Comparison of ENCODE assay signal across 9 mouse cellular contexts in the genomic region with DNA sequence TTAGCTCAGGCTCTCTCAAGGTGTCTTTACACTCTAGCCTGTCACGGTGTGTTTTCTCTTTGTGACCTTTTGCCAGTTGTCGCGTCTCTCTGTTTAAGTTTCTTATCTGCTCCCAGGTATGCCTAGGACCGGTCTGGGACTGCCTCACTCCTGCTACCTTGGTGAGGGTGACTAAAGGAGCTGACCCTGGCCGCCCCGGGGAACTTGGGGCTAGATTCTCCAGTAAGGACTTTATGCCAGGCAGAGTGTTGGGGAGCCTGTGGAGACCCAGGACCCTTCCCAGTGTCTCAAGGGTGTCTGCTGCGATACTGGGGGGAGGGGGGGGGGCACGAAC. TPM values are rescaled to one million over a fixed set of nuclear protein-coding genes. Genes with fewer than 3 reads are reported as not detected.
DNase-seq lines count a peak whose midpoint lies in the region; ATAC-seq and TF ChIP-seq lines count a peak whose summit lies in the region.
"Had no signal": no experiment of that assay in that cellular context is flagged by ENCODE, and none has a peak within 500 bp of the region (broad histone marks: within the 10 kb centered on the region; RNA-seq: fewer than 3 reads in every experiment).

No protein-coding gene starts in this region.

- peak overlapping the region; percentile 84 for H3K4me2 ChIP-seq in heart, embryonic 14.5 days (ENCODE audit: low read length)
- peak overlapping the region; percentile 90 for H3K4me2 ChIP-seq in hindbrain, embryonic 12.5 days (replicated peaks)

- no peak for TF ChIP-seq EP300 in MEL (IDR thresholded peaks at IDR 0.05; ENCODE audit: low read depth in 1 of 2, low read length in 2 of 2)

- peaks cover 20% of the 10 kb centered on the region for H3K79me2 ChIP-seq in MEL (ENCODE audit: control insufficient read depth, insufficient read depth, low read length, poor library complexity)

- peak overlapping the region; percentile 89 for H3K9ac ChIP-seq in heart, embryonic 14.5 days (ENCODE audit: low read length)
- H3K9ac ChIP-seq in MEL (ENCODE audit: control insufficient read depth, low read depth, low read length, poor library complexity, severe bottlenecking), result peak overlapping the region; percentile 87
- H3K9ac ChIP-seq in hindbrain, embryonic 12.5 days, result peak overlapping the region; percentile 88

- H3K4me1 ChIP-seq in heart, embryonic 14.5 days (ENCODE audit: control insufficient read depth in 2 of 2, insufficient read depth in 2 of 2, low read length in 2 of 2), result peaks cover 9 to 33% of the 10 kb centered on the region in 2 experiments
- H3K4me1 ChIP-seq in MEL (ENCODE audit: control insufficient read depth in 1 of 2, insufficient read depth in 2 of 2, low read length in 2 of 2), result peaks cover 9 to 26% of the 10 kb centered on the region in 2 experiments
- peaks cover 26% of the 10 kb centered on the region for H3K4me1 ChIP-seq in hindbrain, embryonic 12.5 days
- H3K4me1 ChIP-seq in midbrain, embryonic 10.5 days, result peaks cover 32% of the 10 kb centered on the region

- H3K27me3 ChIP-seq in heart, embryonic 14.5 days (ENCODE audit: control insufficient read depth, insufficient read depth, low read length), result no peaks in the 10 kb centered on the region
- no peaks in the 10 kb centered on the region for H3K27me3 ChIP-seq in MEL (ENCODE audit: control insufficient read depth in 1 of 2, insufficient read depth in 2 of 2, low read length in 2 of 2)
- H3K27me3 ChIP-seq in hindbrain, embryonic 12.5 days, result no peaks in the 10 kb centered on the region
- no peaks in the 10 kb centered on the region for H3K27me3 ChIP-seq in midbrain, embryonic 10.5 days (ENCODE audit: low read depth, poor library complexity, severe bottlenecking)
- H3K27me3 ChIP-seq: Patski had no signal

- no peak for ATAC-seq in heart, embryonic 14.5 days (ENCODE audit: insufficient number of reproducible peaks, insufficient read depth, low FRiP score, low read depth)
- 0 out of 2 replicates have a peak, but pooled peaks have one; percentile 18 for ATAC-seq in hindbrain, embryonic 12.5 days (ENCODE audit: low FRiP score)

- TF ChIP-seq POLR2A in MEL (IDR thresholded peaks at IDR 0.05; ENCODE audit: control insufficient read depth in 1 of 2, insufficient read depth in 1 of 2, low read depth in 1 of 2, low read length in 2 of 2, poor library complexity in 1 of 2), result no peak

- no peak for DNase-seq in heart, adult 8-10 months (ENCODE audit: low spot score)
- no peak for DNase-seq in MEL (ENCODE audit: low read depth, low spot score)
- no peak for DNase-seq in midbrain, embryonic 10.5 days (ENCODE audit: low spot score)
- DNase-seq in urinary bladder, postnatal 36 days (ENCODE audit: low spot score in 2 of 2), result no peak
- DNase-seq in gastrocnemius, postnatal 25 days, result no peak
- no peak for DNase-seq in kidney, postnatal 4 days

- H3K27ac ChIP-seq in heart, embryonic 14.5 days (replicated peaks in 1 of 2; ENCODE audit: control insufficient read depth in 1 of 2, insufficient read depth in 1 of 2, low read depth in 2 of 2, low read length in 2 of 2), result peak overlapping the region; percentile 92 to 95; a peak in 3 of 4 replicates
- peak overlapping the region; percentile 76 for H3K27ac ChIP-seq in MEL (ENCODE audit: control insufficient read depth, low read depth, low read length)
- H3K27ac ChIP-seq in hindbrain, embryonic 12.5 days, result peak overlapping the region; percentile 92; the same call in 1 of the 2 replicates
- H3K27ac ChIP-seq in midbrain, embryonic 10.5 days (replicated peaks), result peak overlapping the region; percentile 90

- H3K9me3 ChIP-seq in heart, embryonic 14.5 days (ENCODE audit: control insufficient read depth, low read length), result no peaks in the 10 kb centered on the region
- no peaks in the 10 kb centered on the region for H3K9me3 ChIP-seq in MEL (replicated peaks; ENCODE audit: insufficient read depth, low read length)
- H3K9me3 ChIP-seq in hindbrain, embryonic 12.5 days (replicated peaks), result no peaks in the 10 kb centered on the region
- H3K9me3 ChIP-seq in midbrain, embryonic 10.5 days (replicated peaks), result no peaks in the 10 kb centered on the region

- H3K4me3 ChIP-seq in heart, embryonic 14.5 days (ENCODE audit: control insufficient read depth in 1 of 2, insufficient read depth in 1 of 2, low read depth in 1 of 2, low read length in 2 of 2), result peak overlapping the region; percentile 79 to 80
- H3K4me3 ChIP-seq in MEL (ENCODE audit: control insufficient read depth in 1 of 2, insufficient read depth in 1 of 2, low read depth in 2 of 2, low read length in 2 of 2), result peak overlapping the region; percentile 84 to 91
- H3K4me3 ChIP-seq in hindbrain, embryonic 12.5 days, result peak overlapping the region; percentile 90
- H3K4me3 ChIP-seq in midbrain, embryonic 10.5 days, result peak overlapping the region; percentile 89

- 6% methylated on average over 8 of the region's 8 CpGs for WGBS in heart, embryonic 14.5 days
- WGBS in hindbrain, embryonic 12.5 days, result 7% methylated on average over 8 of the region's 8 CpGs
- 12% methylated on average over 8 of the region's 8 CpGs for WGBS in midbrain, embryonic 10.5 days

- no peak for TF ChIP-seq CTCF in MEL (IDR thresholded peaks at IDR 0.05 in 2 of 3, conservative IDR thresholded peaks at IDR 0.05 in 1 of 3; ENCODE audit: control insufficient read depth in 1 of 3, insufficient read depth in 1 of 3, low read depth in 2 of 3, low read length in 3 of 3, poor library complexity in 1 of 3, severe bottlenecking in 1 of 3)

- peaks cover 15% of the 10 kb centered on the region; the same call in 1 of the 2 replicates for H3K36me3 ChIP-seq in heart, embryonic 14.5 days (ENCODE audit: control insufficient read depth, insufficient read depth, low read length)
- peaks cover 0 to 22% of the 10 kb centered on the region in 2 experiments; a peak in 2 of 4 replicates for H3K36me3 ChIP-seq in MEL (ENCODE audit: control insufficient read depth in 1 of 2, insufficient read depth in 2 of 2, low read length in 2 of 2)
- H3K36me3 ChIP-seq in hindbrain, embryonic 12.5 days, result no peaks in the 10 kb centered on the region
- peaks cover 13% of the 10 kb centered on the region for H3K36me3 ChIP-seq in midbrain, embryonic 10.5 days

- no peak for TF ChIP-seq RAD21 in MEL (IDR thresholded peaks at IDR 0.05; ENCODE audit: low read depth, low read length)

TF ChIP-seq in MEL, 35 proteins besides CTCF, POLR2A, EP300 and RAD21 (continues in another document):
- no peak for TF ChIP-seq MYB (IDR thresholded peaks at IDR 0.05; ENCODE audit: low read depth, low read length)

RNA-seq across cellular contexts. Expression of a gene that starts 0.7 kb away (rescaled TPM):
- polyA plus RNA-seq in heart, embryonic 14.5 days (2014; fragmentation: Nextera tagmentation; extraction: Ambion mirVana), result 128 and 133 TPM in 2 replicates
- total RNA-seq in heart, adult 8-10 months (2022), result 100 to 1,000 TPM; 132 to 142 (median 134) TPM
- total RNA-seq in MEL (2012; rRNA removed), result 41.1 and 50.4 TPM in 2 replicates
- polyA plus RNA-seq in MEL (2012; ENCODE audit: insufficient read depth in 1 of 2, insufficient read length in 2 of 2, low read depth in 1 of 2, low replicate concordance in 2 of 2, missing spikeins in 1 of 2), result 10 to 100 TPM in 1 of 2 experiments, not detected in 1; 53.1 TPM
- polyA plus RNA-seq in hindbrain, embryonic 12.5 days (2016; fragmentation: Nextera tagmentation; extraction: Ambion mirVana), result 77.2 and 78.8 TPM in 2 replicates
- polyA plus RNA-seq in midbrain, embryonic 10.5 days (2016; fragmentation: Nextera tagmentation; extraction: Ambion mirVana), result 67.0 and 69.9 TPM in 2 replicates
- total RNA-seq in gastrocnemius, postnatal 25 days (2021), result 10 to 100 TPM; 26.1 to 29.1 TPM

RNA-seq across cellular contexts. Expression of a gene that starts 23.6 kb away (rescaled TPM):
- 144 and 156 TPM in 2 replicates for polyA plus RNA-seq in heart, embryonic 14.5 days (2014; fragmentation: Nextera tagmentation; extraction: Ambion mirVana)
- total RNA-seq in heart, adult 8-10 months (2022), result 10 to 100 TPM; 59.3 to 76.7 (median 67.5) TPM
- 145 and 151 TPM in 2 replicates for total RNA-seq in MEL (2012; rRNA removed)
- polyA plus RNA-seq in MEL (2012; ENCODE audit: insufficient read depth in 1 of 2, insufficient read length in 2 of 2, low read depth in 1 of 2, low replicate concordance in 2 of 2, missing spikeins in 1 of 2), result 100 to 1,000 TPM in 1 of 2 experiments, not detected in 1; 342 TPM
- 276 and 287 TPM in 2 replicates for polyA plus RNA-seq in hindbrain, embryonic 12.5 days (2016; fragmentation: Nextera tagmentation; extraction: Ambion mirVana)
- polyA plus RNA-seq in midbrain, embryonic 10.5 days (2016; fragmentation: Nextera tagmentation; extraction: Ambion mirVana), result 403 and 425 TPM in 2 replicates
- total RNA-seq in gastrocnemius, postnatal 25 days (2021), result 10 to 100 TPM; 32.8 to 36.7 TPM

RNA-seq across cellular contexts. Expression of a gene that starts 23.7 kb away (rescaled TPM):
- polyA plus RNA-seq in heart, embryonic 14.5 days (2014; fragmentation: Nextera tagmentation; extraction: Ambion mirVana), result 2.9 TPM in 1 of 2 replicates, not detected in the other
- total RNA-seq in heart, adult 8-10 months (2022), result 10 to 100 TPM in 3 of 4 experiments, 1 to 10 TPM in 1; 8.3 to 15.8 (median 13.9) TPM
- total RNA-seq in MEL (2012; rRNA removed), result 3.5 and 3.7 TPM in 2 replicates
- 1 to 10 TPM in 1 of 2 experiments, not detected in 1; 1.0 TPM for polyA plus RNA-seq in MEL (2012; ENCODE audit: insufficient read depth in 1 of 2, insufficient read length in 2 of 2, low read depth in 1 of 2, low replicate concordance in 2 of 2, missing spikeins in 1 of 2)
- polyA plus RNA-seq in hindbrain, embryonic 12.5 days (2016; fragmentation: Nextera tagmentation; extraction: Ambion mirVana), result 13.2 and 13.3 TPM in 2 replicates
- polyA plus RNA-seq in midbrain, embryonic 10.5 days (2016; fragmentation: Nextera tagmentation; extraction: Ambion mirVana), result 2.2 and 2.4 TPM in 2 replicates
- 1 to 10 TPM; 6.5 to 7.4 TPM for total RNA-seq in gastrocnemius, postnatal 25 days (2021)

RNA-seq across cellular contexts. Expression of a gene that starts 39.8 kb away (rescaled TPM):
- polyA plus RNA-seq in heart, embryonic 14.5 days (2014; fragmentation: Nextera tagmentation; extraction: Ambion mirVana), result 50.4 and 53.0 TPM in 2 replicates
- 10 to 100 TPM; 78.9 to 82.9 (median 81.2) TPM for total RNA-seq in heart, adult 8-10 months (2022)
- total RNA-seq in MEL (2012; rRNA removed), result 55.2 and 62.4 TPM in 2 replicates
- polyA plus RNA-seq in MEL (2012; ENCODE audit: insufficient read depth in 1 of 2, insufficient read length in 2 of 2, low read depth in 1 of 2, low replicate concordance in 2 of 2, missing spikeins in 1 of 2), result 100 to 1,000 TPM in 1 of 2 experiments, not detected in 1; 112 TPM
- polyA plus RNA-seq in hindbrain, embryonic 12.5 days (2016; fragmentation: Nextera tagmentation; extraction: Ambion mirVana), result 81.6 and 82.3 TPM in 2 replicates
- 104 and 107 TPM in 2 replicates for polyA plus RNA-seq in midbrain, embryonic 10.5 days (2016; fragmentation: Nextera tagmentation; extraction: Ambion mirVana)
- 10 to 100 TPM; 81.7 to 84.9 TPM for total RNA-seq in gastrocnemius, postnatal 25 days (2021)

RNA-seq across cellular contexts. Expression of a gene that starts 52.2 kb away (rescaled TPM):
- polyA plus RNA-seq in heart, embryonic 14.5 days (2014; fragmentation: Nextera tagmentation; extraction: Ambion mirVana), result 1.5 and 2.4 TPM in 2 replicates
- 10 to 100 TPM in 1 of 4 experiments, 1 to 10 TPM in 3; 3.3 to 25.5 (median 3.7) TPM for total RNA-seq in heart, adult 8-10 months (2022)
- total RNA-seq in MEL (2012; rRNA removed), result 36.7 and 36.9 TPM in 2 replicates
- polyA plus RNA-seq in MEL (2012; ENCODE audit: insufficient read depth in 1 of 2, insufficient read length in 2 of 2, low read depth in 1 of 2, low replicate concordance in 2 of 2, missing spikeins in 1 of 2), result 10 to 100 TPM in 1 of 2 experiments, not detected in 1; 45.8 TPM
- 0.70 and 1.6 TPM in 2 replicates for polyA plus RNA-seq in hindbrain, embryonic 12.5 days (2016; fragmentation: Nextera tagmentation; extraction: Ambion mirVana)
- polyA plus RNA-seq in midbrain, embryonic 10.5 days (2016; fragmentation: Nextera tagmentation; extraction: Ambion mirVana), result 0.84 and 1.2 TPM in 2 replicates
- total RNA-seq in gastrocnemius, postnatal 25 days (2021), result 1 to 10 TPM; 1.3 to 1.8 TPM
